Mouse (Mus musculus) heart, embryonic 13.5 days (tissue): ENCODE results near the gene Hhat. TPM values are rescaled to one million over a fixed set of nuclear protein-coding genes. Genes with fewer than 3 reads are reported as not detected.

Experiments
- ATAC-seq: fragments of 200-750 bp; cut with Nextera tagmentation; 2 replicates; pipeline ENCODE4 v1.8.0; 2017; ENCODE audit warnings: moderate TSS enrichment; ENCODE audit not compliant: insufficient number of reproducible peaks, low FRiP score, low TSS enrichment; ENCODE audit errors: extremely low read depth
- H3K27ac ChIP-seq: fragments of 300-500 bp; sonication (generic); replicated peaks from 2 replicates; pipeline ENCODE4 v1.5.1; 2015; ENCODE audit warnings: moderate library complexity, mild to moderate bottlenecking, inconsistent platforms
- H3K27me3 ChIP-seq: fragments of 300-500 bp; sonication (generic); replicated peaks from 2 replicates; pipeline ENCODE4 v1.6.1; 2015; ENCODE audit warnings: mild to moderate bottlenecking, inconsistent platforms
- H3K36me3 ChIP-seq: fragments of 300-500 bp; sonication (generic); 2 replicates; pipeline ENCODE4 v1.6.1; 2015; ENCODE audit warnings: mild to moderate bottlenecking, inconsistent platforms
- H3K4me1 ChIP-seq: fragments of 300-500 bp; sonication (generic); 2 replicates; pipeline ENCODE4 v1.6.1; 2015; ENCODE audit warnings: inconsistent platforms
- H3K4me2 ChIP-seq: fragments of 300-500 bp; sonication (generic); 2 replicates; pipeline ENCODE4 v1.6.1; 2015; ENCODE audit warnings: inconsistent platforms, mild to moderate bottlenecking, moderate library complexity
- H3K4me3 ChIP-seq: fragments of 300-500 bp; sonication (generic); 2 replicates; pipeline ENCODE4 v1.5.1; 2015; ENCODE audit warnings: moderate library complexity, mild to moderate bottlenecking, inconsistent platforms
- H3K9ac ChIP-seq: fragments of 300-500 bp; sonication (generic); 2 replicates; pipeline ENCODE4 v1.6.1; 2015; ENCODE audit warnings: inconsistent platforms, mild to moderate bottlenecking, moderate library complexity
- H3K9me3 ChIP-seq: fragments of 300-500 bp; sonication (generic); 2 replicates; pipeline ENCODE4 v1.6.1; 2016; ENCODE audit warnings: inconsistent platforms
- WGBS: fragments of 180-500 bp; shearing (Covaris S2); methylation state at CpG from one replicate; pipeline ENCODE4 v1.1.7; 2015; ENCODE audit warnings: mixed read lengths; 5-methylcytosine and 5-hydroxymethylcytosine counted together
- polyA plus RNA-seq: library from polyadenylated mRNA; unstranded; fragments of >200 nt; fragmentation: Nextera tagmentation; extraction: Ambion mirVana; gene quantifications from 2 replicates; pipeline ENCODE4 v1.2.1, GENCODE M21; 2015

Hhat gene
- polyA plus RNA-seq, 1 experiment from 2014 or later = 6.3 TPM

GRCm38 (mm10) chr1:192754268-192754667 is 16.8 kb downstream of the Hhat start:
- ATAC-seq = no peak
- Histone ChIP-seq H3K4me3 (no peak overlapping the region), H3K4me2 (no peak overlapping the region), H3K27ac (no peak overlapping the region), H3K9me3 (no peaks in the 10 kb centered on the region), H3K4me1 (peaks cover 28% of the 10 kb centered on the region), H3K36me3 (peaks cover 4% of the 10 kb centered on the region; the same call in 1 of the 2 replicates), H3K27me3 (no peaks in the 10 kb centered on the region), H3K9ac (no peak overlapping the region)
- 81% methylated on average over 4 of the region's 4 CpGs for whole genome bisulfite sequencing

GRCm38 (mm10) chr1:192752659-192753601 is 18.1 kb downstream of the Hhat start:
- peak overlapping the region; percentile 18; the same call in 1 of the 2 replicates for H3K4me3 ChIP-seq
- no peak; the same call in 1 of the 2 replicates for ATAC-seq

GRCm38 (mm10) chr1:192750042-192750437 is 21.0 kb downstream of the Hhat start:
- no peaks in the 10 kb centered on the region for H3K27me3 ChIP-seq
- peaks cover 34% of the 10 kb centered on the region for H3K4me1 ChIP-seq
- no peak overlapping the region for H3K4me3 ChIP-seq
- H3K36me3 ChIP-seq = peaks cover 4% of the 10 kb centered on the region; the same call in 1 of the 2 replicates
- H3K9me3 ChIP-seq = no peaks in the 10 kb centered on the region
- ATAC-seq = no peak
- WGBS = 44% methylated on average over 4 of the region's 4 CpGs
- H3K9ac ChIP-seq = no peak overlapping the region
- H3K27ac ChIP-seq = peak overlapping the region; percentile 58
- 0 out of 2 replicates have a peak overlapping the region, but pooled peaks have one; percentile 3 for H3K4me2 ChIP-seq

More at GRCm38 (mm10) chr1:192752659-192753601, 18.1 kb downstream of the Hhat start:
- peaks cover 4% of the 10 kb centered on the region; the same call in 1 of the 2 replicates for H3K36me3 ChIP-seq
- H3K9ac ChIP-seq = peak overlapping the region; percentile 37
- 34% methylated on average over 8 of the region's 8 CpGs for WGBS
- no peaks in the 10 kb centered on the region for H3K9me3 ChIP-seq
- no peaks in the 10 kb centered on the region for H3K27me3 ChIP-seq
- H3K4me1 ChIP-seq = peaks cover 31% of the 10 kb centered on the region
- peak overlapping the region; percentile 52 for H3K4me2 ChIP-seq
- H3K27ac ChIP-seq = peak overlapping the region; percentile 53

GRCm38 (mm10) chr1:192749270-192750041 is 21.6 kb downstream of the Hhat start:
- no peak for ATAC-seq
- peaks cover 34% of the 10 kb centered on the region for H3K4me1 ChIP-seq
- WGBS = 64% methylated on average over 6 of the region's 6 CpGs

GRCm38 (mm10) chr1:192746201-192746600 is 24.8 kb downstream of the Hhat start:
- peaks cover 15% of the 10 kb centered on the region for H3K4me1 ChIP-seq
- WGBS = 69% methylated on average over 6 of the region's 6 CpGs

More at GRCm38 (mm10) chr1:192749270-192750041, 21.6 kb downstream of the Hhat start:
- peak overlapping the region; percentile 58 for H3K27ac ChIP-seq
- H3K9ac ChIP-seq = no peak overlapping the region
- H3K9me3 ChIP-seq = no peaks in the 10 kb centered on the region
- no peaks in the 10 kb centered on the region for H3K27me3 ChIP-seq
- H3K4me3 ChIP-seq = no peak overlapping the region
- no peaks in the 10 kb centered on the region for H3K36me3 ChIP-seq
- H3K4me2 ChIP-seq = 0 out of 2 replicates have a peak overlapping the region, but pooled peaks have one; percentile 3

GRCm38 (mm10) chr1:192745240-192746101 is 25.6 kb downstream of the Hhat start:
- no peak overlapping the region for H3K4me3 ChIP-seq
- H3K36me3 ChIP-seq = peaks cover under 1% of the 10 kb centered on the region; the same call in 1 of the 2 replicates
- H3K27me3 ChIP-seq = no peaks in the 10 kb centered on the region
- H3K9me3 ChIP-seq = no peaks in the 10 kb centered on the region
- no peak overlapping the region for H3K27ac ChIP-seq
- no peak overlapping the region for H3K4me2 ChIP-seq
- 12% methylated on average over 16 of the region's 16 CpGs for whole genome bisulfite sequencing
- peaks cover 15% of the 10 kb centered on the region for H3K4me1 ChIP-seq
- ATAC-seq = no peak
- H3K9ac ChIP-seq = peak overlapping the region; percentile 52; the same call in 1 of the 2 replicates

More at GRCm38 (mm10) chr1:192746201-192746600, 24.8 kb downstream of the Hhat start:
- H3K36me3 ChIP-seq = no peaks in the 10 kb centered on the region; the same call in 1 of the 2 replicates
- no peaks in the 10 kb centered on the region for H3K27me3 ChIP-seq
- no peak overlapping the region for H3K27ac ChIP-seq
- no peak overlapping the region for H3K4me2 ChIP-seq
- no peak overlapping the region for H3K4me3 ChIP-seq
- no peaks in the 10 kb centered on the region for H3K9me3 ChIP-seq
- no peak overlapping the region for H3K9ac ChIP-seq
- ATAC-seq = no peak

GRCm38 (mm10) chr1:192744880-192745239 is 26.2 kb downstream of the Hhat start:
- Histone ChIP-seq H3K9ac (no peak overlapping the region), H3K4me1 (peaks cover 12% of the 10 kb centered on the region), H3K9me3 (no peaks in the 10 kb centered on the region), H3K27ac (no peak overlapping the region), H3K27me3 (no peaks in the 10 kb centered on the region), H3K4me3 (no peak overlapping the region), H3K4me2 (no peak overlapping the region), H3K36me3 (peaks cover 6% of the 10 kb centered on the region; the same call in 1 of the 2 replicates)
- WGBS = 64% methylated on average over 3 of the region's 3 CpGs
- no peak for ATAC-seq

- 75% methylated on average over 7 of the region's 7 CpGs for WGBS
Measured at GRCm38 (mm10) chr1:192742394-192743251, 28.4 kb downstream of the Hhat start.

GRCm38 (mm10) chr1:192741896-192742295 is 29.1 kb downstream of the Hhat start:
- ATAC-seq = no peak
- Histone ChIP-seq H3K27ac (no peak overlapping the region), H3K4me1 (peaks cover 4% of the 10 kb centered on the region), H3K27me3 (no peaks in the 10 kb centered on the region), H3K4me3 (no peak overlapping the region), H3K9ac (no peak overlapping the region), H3K36me3 (peaks cover 14% of the 10 kb centered on the region; the same call in 1 of the 2 replicates), H3K9me3 (no peaks in the 10 kb centered on the region), H3K4me2 (no peak overlapping the region)
- WGBS = 84% methylated on average over 2 of the region's 2 CpGs

More at GRCm38 (mm10) chr1:192742394-192743251, 28.4 kb downstream of the Hhat start:
- Histone ChIP-seq H3K4me2 (no peak overlapping the region), H3K27me3 (no peaks in the 10 kb centered on the region), H3K4me3 (no peak overlapping the region), H3K27ac (no peak overlapping the region), H3K36me3 (peaks cover 14% of the 10 kb centered on the region; the same call in 1 of the 2 replicates), H3K9ac (no peak overlapping the region), H3K9me3 (no peaks in the 10 kb centered on the region), H3K4me1 (peaks cover 3% of the 10 kb centered on the region; the same call in 1 of the 2 replicates)
- ATAC-seq = no peak
